Mouse (Mus musculus): ENCODE results near the gene Arhgef38.
A peak's percentile ranks its signal among the peaks of the same experiment; 100 is the strongest.

- TF ChIP-seq CTCF (conservative IDR thresholded peaks at IDR 0.05; ENCODE audit: low read length) (no peak), POU5F1 (IDR thresholded peaks at IDR 0.05; ENCODE audit: borderline replicate concordance, low read length) (peak; percentile 37; the same call in 1 of the 2 replicates)
Measured at GRCm38 (mm10) chr3:133091664-133092273, 143.0 kb downstream of the Arhgef38 start, which contains the start of the genes Ints12 and Gstcd.
